Mouse (Mus musculus) liver, embryonic 13.5 days (tissue): ENCODE data around the gene Chmp5. TPM values are rescaled to one million over a fixed set of nuclear protein-coding genes. Genes with fewer than 3 reads are reported as not detected.
"Not testable (repeated sequence)": the region's sequence is repeated elsewhere in the genome, so short reads cannot be mapped to it uniquely, and the experiment has no call there.

Experiments used
- ATAC-seq: fragments of 200-750 bp; cut with Nextera tagmentation; 2 replicates; pipeline ENCODE4 v1.8.0; 2017; ENCODE audit warnings: low read depth, mild to moderate bottlenecking, moderate number of reproducible peaks, moderate library complexity
- DNase-seq: peaks from one replicate; pipeline ENCODE4 v3.0.0; 2022
- H3K27ac ChIP-seq: fragments of 300-500 bp; sonication (generic); 2 replicates; pipeline ENCODE4 v1.5.1; 2015; ENCODE audit warnings: moderate library complexity, mild to moderate bottlenecking, inconsistent platforms
- H3K27me3 ChIP-seq: fragments of 300-500 bp; sonication (generic); 2 replicates; pipeline ENCODE4 v1.6.1; 2015; ENCODE audit warnings: mild to moderate bottlenecking, inconsistent platforms
- H3K36me3 ChIP-seq: fragments of 300-500 bp; sonication (generic); 2 replicates; pipeline ENCODE4 v1.6.1; 2015; ENCODE audit warnings: mild to moderate bottlenecking, inconsistent platforms
- H3K4me1 ChIP-seq: fragments of 300-500 bp; sonication (generic); replicated peaks from 2 replicates; pipeline ENCODE4 v1.6.1; 2015; ENCODE audit warnings: inconsistent platforms
- H3K4me2 ChIP-seq: fragments of 300-500 bp; sonication (generic); 2 replicates; pipeline ENCODE4 v1.6.1; 2015; ENCODE audit warnings: inconsistent platforms, mild to moderate bottlenecking, moderate library complexity
- H3K4me3 ChIP-seq: fragments of 300-500 bp; sonication (generic); replicated peaks from 2 replicates; pipeline ENCODE4 v1.5.1; 2015; ENCODE audit warnings: mild to moderate bottlenecking, inconsistent platforms
- H3K9ac ChIP-seq: fragments of 300-500 bp; sonication (generic); 2 replicates; pipeline ENCODE4 v1.6.1; 2015; ENCODE audit warnings: mild to moderate bottlenecking, inconsistent platforms
- H3K9me3 ChIP-seq: fragments of 300-500 bp; sonication (generic); replicated peaks from 2 replicates; pipeline ENCODE4 v1.6.1; 2016; ENCODE audit warnings: inconsistent platforms
- WGBS: fragments of 180-500 bp; shearing (Covaris S2); methylation state at CpG from one replicate; pipeline ENCODE4 v1.1.7; 2015; ENCODE audit not compliant: insufficient replicate concordance; 5-methylcytosine and 5-hydroxymethylcytosine counted together
- polyA plus RNA-seq: library from polyadenylated mRNA; unstranded; fragments of >200 nt; fragmentation: Nextera tagmentation; extraction: Ambion mirVana; gene quantifications from 2 replicates; pipeline ENCODE4 v1.2.1, GENCODE M21; 2015

Chmp5 gene
- polyA plus RNA-seq, 1 experiment from 2014 or later, result 48.7 TPM

GRCm38 (mm10) chr4:40920576-40920975, 27.6 kb upstream of the Chmp5 start:
- no peaks in the 10 kb centered on the region for H3K9me3 ChIP-seq
- H3K27ac ChIP-seq, result no peak overlapping the region
- no peak overlapping the region for H3K4me2 ChIP-seq
- peaks cover 14% of the 10 kb centered on the region for H3K4me1 ChIP-seq
- 58% methylated on average over 2 of the region's 2 CpGs for WGBS
- ATAC-seq, result no peak
- no peak for DNase-seq
- H3K36me3 ChIP-seq, result no peaks in the 10 kb centered on the region
- no peaks in the 10 kb centered on the region; the same call in 1 of the 2 replicates for H3K27me3 ChIP-seq
- no peak overlapping the region for H3K4me3 ChIP-seq
- no peak overlapping the region for H3K9ac ChIP-seq

- Histone ChIP-seq H3K36me3 (no peaks in the 10 kb centered on the region), H3K9me3 (no peaks in the 10 kb centered on the region), H3K4me3 (no peak overlapping the region), H3K9ac (no peak overlapping the region), H3K27me3 (no peaks in the 10 kb centered on the region; the same call in 1 of the 2 replicates), H3K4me2 (no peak overlapping the region), H3K27ac (no peak overlapping the region), H3K4me1 (peaks cover 11% of the 10 kb centered on the region)
- ATAC-seq, result no peak
- WGBS, result 54% methylated on average over 3 of the region's 3 CpGs
- DNase-seq, result no peak
Observed at GRCm38 (mm10) chr4:40921288-40921687, 26.9 kb upstream of the Chmp5 start.

GRCm38 (mm10) chr4:40923087-40923651, 25.0 kb upstream of the Chmp5 start:
- Histone ChIP-seq H3K9me3 (no peaks in the 10 kb centered on the region), H3K9ac (no peak overlapping the region), H3K4me1 (peaks cover 11% of the 10 kb centered on the region), H3K27ac (no peak overlapping the region), H3K27me3 (no peaks in the 10 kb centered on the region; the same call in 1 of the 2 replicates), H3K36me3 (no peaks in the 10 kb centered on the region), H3K4me3 (no peak overlapping the region), H3K4me2 (no peak overlapping the region)
- no peak for DNase-seq
- ATAC-seq, result no peak
- 75% methylated on average over 6 of the region's 6 CpGs for WGBS

DNA sequence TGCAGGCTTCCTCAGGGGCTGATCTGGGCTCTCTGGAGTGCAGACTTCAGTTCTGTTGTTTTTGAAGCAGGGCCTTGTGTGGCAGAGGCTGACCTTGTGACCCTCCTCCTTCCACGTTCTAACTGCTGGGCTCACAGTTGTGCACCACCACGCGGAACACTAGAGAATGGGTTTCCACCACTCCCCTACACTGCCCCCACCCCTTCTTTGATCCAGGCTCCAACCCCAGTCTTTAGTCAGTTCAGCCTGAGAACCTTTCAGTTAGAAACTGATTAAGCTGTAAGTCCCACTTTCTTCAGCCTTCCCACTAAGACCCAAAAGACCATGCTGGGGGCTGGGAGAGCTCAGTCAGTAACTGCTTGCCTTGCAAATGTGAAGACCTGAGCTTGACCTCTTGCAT, 22.6 kb upstream of the Chmp5 start:
- DNase-seq, result no peak
- WGBS, result 66% methylated on average over 3 of the region's 3 CpGs

GRCm38 (mm10) chr4:40929046-40929445, 19.2 kb upstream of the Chmp5 start:
- H3K4me2 ChIP-seq, result no peak overlapping the region
- H3K4me3 ChIP-seq, result no peak overlapping the region
- WGBS, result 83% methylated on average over 7 of the region's 7 CpGs
- DNase-seq, result no peak
- H3K9me3 ChIP-seq, result no peaks in the 10 kb centered on the region
- peaks cover 17% of the 10 kb centered on the region for H3K36me3 ChIP-seq
- peaks cover 4% of the 10 kb centered on the region for H3K4me1 ChIP-seq
- H3K27ac ChIP-seq, result no peak overlapping the region
- no peak overlapping the region for H3K9ac ChIP-seq
- no peak for ATAC-seq
- no peaks in the 10 kb centered on the region for H3K27me3 ChIP-seq

More for the DNA sequence above, 22.6 kb upstream of the Chmp5 start:
- Histone ChIP-seq H3K27me3 (no peaks in the 10 kb centered on the region; the same call in 1 of the 2 replicates), H3K9me3 (no peaks in the 10 kb centered on the region), H3K4me3 (no peak overlapping the region), H3K36me3 (no peaks in the 10 kb centered on the region), H3K4me1 (no peaks in the 10 kb centered on the region), H3K9ac (no peak overlapping the region), H3K4me2 (no peak overlapping the region), H3K27ac (no peak overlapping the region)
- no peak for ATAC-seq

DNA sequence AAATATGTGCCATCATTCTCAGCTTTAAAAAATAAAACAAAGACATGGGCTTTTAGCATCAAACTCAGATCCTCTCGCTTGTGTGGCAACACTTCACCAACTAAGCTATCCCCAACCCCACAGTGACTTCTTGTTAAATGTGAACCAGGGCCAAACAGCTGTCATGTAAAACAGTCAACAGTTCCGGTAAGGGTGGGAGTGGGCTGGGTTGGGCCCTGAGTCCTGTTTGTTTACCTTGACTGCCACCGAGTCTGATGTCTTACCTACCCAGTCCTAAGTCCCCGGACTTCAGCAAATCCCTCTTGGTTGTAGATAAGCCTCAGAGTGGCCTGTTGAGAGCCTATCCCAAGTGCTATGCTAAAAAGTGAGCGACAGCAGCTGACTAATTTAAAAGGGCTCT, 14.5 kb upstream of the Chmp5 start:
- Histone ChIP-seq H3K36me3 (peaks cover 61% of the 10 kb centered on the region), H3K4me2 (no peak overlapping the region), H3K4me1 (peaks cover 16% of the 10 kb centered on the region), H3K9me3 (no peaks in the 10 kb centered on the region), H3K9ac (no peak overlapping the region), H3K27ac (peak overlapping the region; percentile 2; the same call in 1 of the 2 replicates), H3K27me3 (no peaks in the 10 kb centered on the region), H3K4me3 (no peak overlapping the region)
- ATAC-seq (no peak), DNase-seq (no peak)
- WGBS, result 84% methylated on average over 5 of the region's 5 CpGs

- H3K9me3 ChIP-seq, DNase-seq, H3K4me3 ChIP-seq, H3K9ac ChIP-seq, H3K4me2 ChIP-seq, H3K27me3 ChIP-seq: not testable (repeated sequence)
- peak; percentile 72 for ATAC-seq
- peaks cover 16% of the 10 kb centered on the region for H3K4me1 ChIP-seq
- peak overlapping the region; percentile 54; the same call in 1 of the 2 replicates for H3K27ac ChIP-seq
- peaks cover 67% of the 10 kb centered on the region for H3K36me3 ChIP-seq
- WGBS, result 51% methylated on average over 3 of the region's 3 CpGs
Observed at GRCm38 (mm10) chr4:40934369-40934768, 13.8 kb upstream of the Chmp5 start.

DNA sequence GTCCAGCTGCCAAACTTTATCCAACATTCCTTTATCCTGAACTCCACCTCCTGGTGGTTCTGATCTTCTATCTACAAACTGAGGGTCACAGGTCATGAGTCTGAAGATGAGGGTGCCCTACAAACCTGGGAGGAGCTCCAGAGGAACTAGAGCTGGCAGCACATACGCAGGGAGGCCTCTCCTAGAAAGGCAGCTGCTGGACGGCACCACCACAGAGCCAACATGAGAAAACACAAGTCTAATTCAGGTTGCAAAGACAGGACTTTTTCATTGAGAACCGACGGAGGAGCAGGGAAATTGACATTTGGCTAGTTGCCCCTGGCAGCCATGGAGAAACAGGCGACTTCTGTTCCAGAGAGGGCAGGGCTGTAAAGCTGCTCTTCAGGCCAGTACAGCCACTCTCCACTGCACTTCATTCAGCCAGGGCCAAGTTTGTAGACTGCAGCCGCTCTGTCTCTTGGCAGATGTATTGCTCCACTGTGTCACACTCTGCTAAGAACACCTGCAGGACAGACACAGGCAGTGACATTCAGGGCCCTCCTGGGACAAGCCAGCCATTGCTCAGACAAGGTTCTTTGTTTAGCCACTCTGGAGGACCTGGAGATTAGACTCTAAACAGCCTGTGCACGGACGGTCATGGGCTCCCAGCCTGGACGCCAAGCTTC, 11.9 kb upstream of the Chmp5 start:
- no peak for ATAC-seq
- H3K4me2 ChIP-seq, result no peak overlapping the region
- H3K4me1 ChIP-seq, result peaks cover 16% of the 10 kb centered on the region
- WGBS, result 76% methylated on average over 9 of the region's 9 CpGs
- H3K27ac ChIP-seq, result peak overlapping the region; percentile 50; the same call in 1 of the 2 replicates
- H3K27me3 ChIP-seq, result no peaks in the 10 kb centered on the region
- peaks cover 11% of the 10 kb centered on the region for H3K9me3 ChIP-seq
- H3K4me3 ChIP-seq, result no peak overlapping the region
- no peak for DNase-seq
- H3K9ac ChIP-seq, result no peak overlapping the region
- H3K36me3 ChIP-seq, result peaks cover 87% of the 10 kb centered on the region

DNA sequence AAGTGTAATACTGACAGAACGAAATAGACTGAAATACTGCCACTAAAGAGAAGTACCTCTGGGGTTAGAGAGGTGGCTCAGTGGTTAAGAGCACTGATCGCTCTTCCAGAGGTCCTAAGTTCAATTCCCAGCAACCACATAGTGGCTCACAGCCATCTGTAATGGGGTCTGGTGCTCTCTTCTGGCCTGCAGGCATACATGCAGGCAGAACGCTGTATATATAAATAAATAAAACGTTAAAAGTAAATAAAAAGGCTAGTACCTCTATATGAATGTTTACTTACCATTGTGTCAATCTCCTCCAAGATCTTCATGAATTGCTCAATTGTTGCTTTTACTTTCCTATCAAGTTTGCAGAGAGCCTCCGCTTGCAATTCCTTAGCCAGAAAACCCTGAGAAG, 9.4 kb upstream of the Chmp5 start:
- WGBS, result 90% methylated on average over 5 of the region's 5 CpGs
- Histone ChIP-seq H3K4me1 (peaks cover 33% of the 10 kb centered on the region), H3K4me3 (no peak overlapping the region), H3K36me3 (peaks cover 95% of the 10 kb centered on the region), H3K4me2 (no peak overlapping the region), H3K27me3 (no peaks in the 10 kb centered on the region), H3K9me3 (peaks cover 11% of the 10 kb centered on the region), H3K9ac (no peak overlapping the region), H3K27ac (no peak overlapping the region)
- ATAC-seq (no peak), DNase-seq (no peak)

- H3K27ac ChIP-seq, result no peak overlapping the region
- no peak overlapping the region for H3K4me3 ChIP-seq
- H3K4me2 ChIP-seq, result no peak overlapping the region
- peaks cover 48% of the 10 kb centered on the region for H3K4me1 ChIP-seq
- peaks cover 74% of the 10 kb centered on the region for H3K36me3 ChIP-seq
- H3K9me3 ChIP-seq, result peaks cover 11% of the 10 kb centered on the region
- ATAC-seq, result no peak
- H3K27me3 ChIP-seq, result no peaks in the 10 kb centered on the region
- DNase-seq, result peak; percentile 27
- WGBS, result 93% methylated on average over 5 of the region's 5 CpGs
- H3K9ac ChIP-seq, result no peak overlapping the region
Observed at GRCm38 (mm10) chr4:40943651-40944050, 4.6 kb upstream of the Chmp5 start.

DNA sequence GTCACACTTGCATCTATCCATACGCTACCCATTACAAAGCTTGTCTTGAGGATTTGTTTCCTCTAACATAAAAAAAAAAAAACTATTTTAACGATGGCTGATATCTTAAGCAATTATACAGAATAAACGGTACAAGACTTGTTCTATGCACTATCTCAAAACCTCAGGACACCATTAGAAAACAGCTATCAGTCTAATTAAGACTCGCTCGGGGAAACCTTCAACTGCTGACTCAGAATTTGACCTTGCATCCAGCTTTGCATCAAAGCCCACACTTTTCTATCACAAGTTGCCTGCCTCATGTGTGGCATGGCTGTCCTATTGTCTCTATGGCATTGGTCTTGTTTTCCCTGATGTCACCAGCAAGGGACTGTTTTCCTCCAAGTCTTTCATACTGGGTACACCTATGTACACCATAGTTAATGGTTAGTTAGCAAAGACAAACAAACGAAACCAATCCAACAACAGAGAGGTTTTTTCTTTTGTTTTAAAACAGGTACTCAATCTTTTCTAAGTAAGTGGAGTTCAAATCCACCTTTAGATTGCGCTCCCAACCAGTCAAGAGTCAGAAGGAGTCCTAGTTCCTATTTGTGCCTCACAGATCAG, 1.6 kb upstream of the Chmp5 start:
- Histone ChIP-seq H3K9ac (peak overlapping the region; percentile 96), H3K27me3 (no peaks in the 10 kb centered on the region), H3K4me3 (peak overlapping the region; percentile 97), H3K4me2 (peak overlapping the region; percentile 85), H3K4me1 (peaks cover 62% of the 10 kb centered on the region), H3K36me3 (peaks cover 58% of the 10 kb centered on the region), H3K9me3 (no peaks in the 10 kb centered on the region), H3K27ac (peak overlapping the region; percentile 94)
- WGBS, result 45% methylated on average over 7 of the region's 7 CpGs
- DNase-seq (no peak), ATAC-seq (no peak)
